Comparison of ENCODE assay signal across 18 mouse cellular contexts in the genomic region with DNA sequence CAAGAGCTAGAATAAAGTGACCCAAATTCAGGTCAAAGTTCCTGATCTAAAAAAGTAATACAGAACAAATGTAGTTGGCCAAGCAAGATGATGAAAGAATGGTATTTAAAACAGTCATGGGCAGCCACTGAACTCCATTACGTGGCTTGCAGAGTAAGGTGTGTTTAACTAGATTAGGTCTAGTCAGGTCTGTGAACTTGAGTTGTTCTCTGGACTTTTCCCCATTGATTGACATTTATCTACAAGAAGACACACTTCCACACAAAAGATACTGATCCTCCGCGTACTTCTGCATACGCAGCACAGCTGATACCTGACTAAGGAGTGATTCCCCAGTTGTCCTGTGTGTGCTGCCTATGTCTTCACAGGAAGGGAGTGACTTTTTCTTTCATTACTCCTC. TPM values are rescaled to one million over a fixed set of nuclear protein-coding genes. Genes with fewer than 3 reads are reported as not detected.
"Had no signal": no experiment of that assay in that cellular context is flagged by ENCODE, and none has a peak within 500 bp of the region (broad histone marks: within the 10 kb centered on the region; RNA-seq: fewer than 3 reads in every experiment).

No protein-coding gene starts in this region.

- H3K27ac ChIP-seq: midbrain, embryonic 13.5 days; midbrain, embryonic 15.5 days; neural tube, embryonic 12.5 days had no signal

- H3K9me3 ChIP-seq: megakaryocyte, embryonic 14.5 days; midbrain, embryonic 13.5 days; midbrain, embryonic 15.5 days; neural tube, embryonic 12.5 days had no signal

- DNase-seq: lung, adult 18-20 months; lung, embryonic 14.5 days; lung, postnatal 10 days; lung, postnatal 4 days; right cerebral cortex, postnatal 14 days; spleen, adult 18-20 months; thymus, adult 18-20 months; thymus, postnatal 14 days; thymus, postnatal 36 days had no signal

- H3K4me3 ChIP-seq: megakaryocyte, embryonic 14.5 days; midbrain, embryonic 13.5 days; midbrain, embryonic 15.5 days; neural tube, embryonic 12.5 days had no signal

- H3K4me1 ChIP-seq: midbrain, embryonic 13.5 days; midbrain, embryonic 15.5 days; neural tube, embryonic 12.5 days had no signal

- H3K27me3 ChIP-seq: megakaryocyte, embryonic 14.5 days; midbrain, embryonic 13.5 days; midbrain, embryonic 15.5 days; neural tube, embryonic 12.5 days had no signal

- H3K9ac ChIP-seq: lung, embryonic 14.5 days; midbrain, embryonic 13.5 days; midbrain, embryonic 15.5 days; neural tube, embryonic 12.5 days had no signal

- H3K36me3 ChIP-seq: midbrain, embryonic 13.5 days; midbrain, embryonic 15.5 days; neural tube, embryonic 12.5 days had no signal

RNA-seq across cellular contexts. Expression of a gene that starts 24.3 kb away (rescaled TPM):
- total RNA-seq: monocyte, adult 5-6 weeks; neutrophil, adult 5-6 weeks had no signal
- polyA plus RNA-seq: lung, embryonic 14.5 days; lung, embryonic 16.5 days; midbrain, embryonic 11.5 days; midbrain, embryonic 13.5 days; neural tube, embryonic 12.5 days; stomach, embryonic 14.5 days had no signal
